In the genomic region with DNA sequence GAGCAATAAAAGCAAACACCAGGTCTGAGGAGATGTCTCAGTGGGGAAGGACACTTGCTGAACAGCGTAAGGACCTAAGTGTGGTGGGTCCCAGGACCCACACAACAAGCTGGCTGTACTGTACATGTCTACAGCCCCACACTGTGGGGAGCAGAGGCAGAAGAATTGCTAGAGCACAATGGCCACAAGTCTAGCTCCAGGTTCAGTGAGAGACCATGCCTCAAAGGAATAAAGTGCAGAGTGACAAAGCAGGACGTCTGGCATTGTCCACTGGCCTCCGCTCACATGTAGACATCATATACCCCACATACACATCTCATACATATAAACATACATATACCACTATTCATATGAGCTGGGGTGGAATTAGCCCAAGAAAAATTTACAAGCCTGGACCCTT, we compare ENCODE assay signal across 35 mouse cellular contexts.
"Had no signal": no experiment of that assay in that cellular context is flagged by ENCODE, and none has a peak within 500 bp of the region (broad histone marks: within the 10 kb centered on the region; RNA-seq: fewer than 3 reads in every experiment).

No protein-coding gene starts in this region.

- H3K36me3 ChIP-seq: heart, embryonic 10.5 days; heart, embryonic 12.5 days; heart, embryonic 13.5 days; heart, embryonic 15.5 days; hindbrain, embryonic 10.5 days; hindbrain, embryonic 12.5 days; hindbrain, embryonic 13.5 days; hindbrain, embryonic 15.5 days; intestine, embryonic 15.5 days; kidney, embryonic 15.5 days had no signal

- H3K27me3 ChIP-seq: heart, embryonic 12.5 days; heart, embryonic 13.5 days; heart, embryonic 15.5 days; hindbrain, embryonic 12.5 days; hindbrain, embryonic 13.5 days; hindbrain, embryonic 15.5 days; intestine, embryonic 15.5 days; kidney, embryonic 15.5 days had no signal

- H3K27ac ChIP-seq: heart, embryonic 10.5 days; heart, embryonic 13.5 days; heart, embryonic 15.5 days; hindbrain, embryonic 10.5 days; hindbrain, embryonic 12.5 days; hindbrain, embryonic 13.5 days; hindbrain, embryonic 14.5 days; hindbrain, embryonic 15.5 days; hindbrain, postnatal 0 days; intestine, embryonic 15.5 days; kidney, embryonic 15.5 days; kidney, postnatal 0 days; layer of hippocampus, adult 2 months had no signal

- H3K4me1 ChIP-seq: hindbrain, embryonic 10.5 days; hindbrain, embryonic 12.5 days; hindbrain, embryonic 13.5 days; hindbrain, embryonic 15.5 days; intestine, embryonic 15.5 days; kidney, embryonic 15.5 days had no signal

- DNase-seq: heart, postnatal 10 days; heart, postnatal 14 days; heart, postnatal 36 days; heart, postnatal 4 days; kidney, adult 11 months; kidney, adult 18-20 months; kidney, adult 2 months; kidney, adult 8-10 months; kidney, adult 9 months; kidney, postnatal 10 days; kidney, postnatal 14 days; kidney, postnatal 25 days; kidney, postnatal 36 days; kidney, postnatal 4 days; layer of hippocampus, adult 9-11 months; layer of hippocampus, postnatal 36 days had no signal

- ATAC-seq: hindbrain, embryonic 16.5 days; hindbrain, postnatal 0 days; inflammation-experienced regulatory T-cells, adult 6 months; intestine, embryonic 15.5 days; intestine, embryonic 16.5 days; intestine, postnatal 0 days had no signal

- H3K9ac ChIP-seq: heart, embryonic 12.5 days; heart, embryonic 13.5 days; heart, embryonic 15.5 days; hindbrain, embryonic 12.5 days; hindbrain, embryonic 13.5 days; hindbrain, embryonic 14.5 days; hindbrain, embryonic 15.5 days; intestine, embryonic 15.5 days; kidney, embryonic 15.5 days had no signal

- H3K4me2 ChIP-seq: heart, embryonic 11.5 days; heart, embryonic 12.5 days; heart, embryonic 13.5 days; heart, embryonic 15.5 days; hindbrain, embryonic 12.5 days; hindbrain, embryonic 13.5 days; hindbrain, embryonic 14.5 days; hindbrain, embryonic 15.5 days; intestine, embryonic 15.5 days; kidney, embryonic 15.5 days had no signal

- H3K4me3 ChIP-seq: heart, embryonic 10.5 days; heart, embryonic 12.5 days; heart, embryonic 13.5 days; heart, embryonic 15.5 days; hindbrain, embryonic 10.5 days; hindbrain, embryonic 12.5 days; hindbrain, embryonic 13.5 days; hindbrain, embryonic 15.5 days; intestine, embryonic 15.5 days; kidney, embryonic 15.5 days; layer of hippocampus, adult 2 months had no signal

- H3K9me3 ChIP-seq: heart, embryonic 10.5 days; heart, embryonic 15.5 days; hindbrain, embryonic 10.5 days; hindbrain, embryonic 13.5 days; hindbrain, embryonic 15.5 days; intestine, embryonic 15.5 days; kidney, embryonic 15.5 days had no signal
